Mouse (Mus musculus): ENCODE measurements at regions not wholly inside any gene's neighbourhood (a gene's known extent, or its start where the extent isn't known, plus 50 kb on each side); places are given as distances from the start of the nearest gene placed in this dataset.

DNA sequence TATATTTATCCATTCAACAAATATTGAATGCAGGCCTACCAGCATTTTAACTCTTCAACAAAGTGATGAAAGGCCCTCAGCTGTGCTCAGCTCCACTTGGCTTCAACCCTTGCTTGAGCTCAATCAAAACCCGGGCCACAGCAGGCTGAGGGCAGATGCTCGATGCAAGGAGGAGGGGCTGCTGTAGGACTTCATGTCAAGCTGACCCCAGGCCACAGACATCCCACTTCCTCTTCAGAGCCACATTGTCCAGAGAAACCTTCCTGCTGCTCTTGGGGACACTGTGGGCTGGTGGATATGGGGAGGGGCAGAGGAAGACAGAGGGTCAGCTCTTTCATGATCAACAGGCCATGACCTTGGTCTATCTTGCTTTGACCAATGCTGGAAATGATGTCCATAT is 299.7 kb downstream of the Bcl11a start:
- DNase-seq (ENCODE audit: low spot score in 2 of 2) = no peak

DNA sequence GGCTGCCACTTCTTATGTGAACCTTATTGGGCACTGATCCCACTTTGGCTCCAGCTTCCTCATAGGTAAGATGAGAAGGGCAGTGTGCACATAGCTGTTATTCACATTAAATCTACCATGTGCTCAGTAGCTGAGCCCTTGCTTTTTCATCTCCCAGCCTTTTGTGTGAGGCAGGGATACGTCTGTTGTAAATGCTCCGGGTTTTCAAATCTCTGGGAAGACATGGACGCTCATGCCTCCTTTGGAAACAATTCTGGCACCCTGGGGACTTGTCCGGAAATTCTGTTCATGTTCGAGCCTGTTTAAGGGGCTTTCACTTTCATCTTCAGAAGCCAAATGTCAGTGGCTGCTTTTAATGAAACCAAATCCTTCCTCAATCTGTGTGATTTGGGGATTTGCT is 312.7 kb downstream of the Bcl11a start:
- DNase-seq (ENCODE audit: low spot score in 2 of 2) = no peak

DNA sequence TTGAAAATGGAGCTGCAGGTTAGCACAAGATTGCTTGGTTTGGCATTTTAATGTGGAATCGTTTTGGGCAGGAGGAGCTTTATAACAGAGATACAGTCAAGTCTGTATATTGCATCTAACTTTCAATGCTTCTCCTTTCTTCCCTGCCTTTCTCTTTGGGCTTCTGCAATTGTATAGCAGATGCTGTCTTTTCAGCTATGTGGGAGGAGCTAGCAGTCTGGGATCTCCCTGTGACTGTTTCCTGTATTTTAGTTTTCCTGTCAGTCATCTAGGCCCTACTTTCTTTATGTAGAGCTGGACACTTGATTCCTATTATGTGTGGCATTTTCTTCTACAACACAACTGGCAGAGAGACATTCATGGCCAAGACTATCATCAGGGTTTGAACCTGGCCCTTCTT is 313.5 kb downstream of the Bcl11a start:
- no peak for DNase-seq (ENCODE audit: low spot score in 2 of 2)

DNA sequence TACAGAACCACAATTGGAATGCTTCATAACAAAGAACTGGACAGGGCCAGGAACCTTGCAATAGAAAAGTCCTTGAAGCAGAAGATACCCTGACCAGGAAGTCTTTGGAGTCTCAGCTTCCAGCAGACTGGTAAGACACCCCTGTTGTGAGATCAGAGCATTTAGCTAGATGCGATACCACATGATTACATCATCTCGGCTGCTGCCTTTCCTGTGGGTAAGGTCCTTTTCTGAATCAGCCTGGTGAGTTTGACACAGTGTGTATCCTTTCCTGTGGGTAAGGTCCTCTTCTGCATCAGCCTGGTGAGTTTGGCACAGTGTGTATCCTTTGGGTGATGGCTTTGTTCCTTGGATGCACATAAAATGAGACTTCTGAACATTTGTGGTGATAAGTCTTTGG is 317.6 kb downstream of the Bcl11a start:
- DNase-seq (ENCODE audit: low spot score in 2 of 2) = no peak

DNA sequence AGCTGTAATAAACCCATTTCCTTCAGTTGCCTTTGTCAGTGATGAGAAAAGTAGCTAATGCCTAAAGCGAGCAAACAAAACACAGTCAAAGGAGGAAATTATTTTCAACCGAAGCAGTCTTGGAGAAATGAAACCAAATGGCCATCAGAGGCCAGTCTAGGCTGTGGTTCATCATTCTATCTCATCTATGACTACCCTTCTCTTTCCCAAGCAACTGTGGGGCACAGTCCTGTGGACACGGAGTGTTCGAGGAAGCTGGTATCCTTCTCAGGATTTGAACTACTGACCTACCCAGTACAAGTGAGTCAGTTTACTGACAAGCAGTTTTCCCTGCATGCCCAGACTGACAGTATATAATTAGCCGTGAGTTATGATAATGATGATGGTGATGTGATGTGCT is 319.1 kb downstream of the Bcl11a start:
- no peak for DNase-seq (ENCODE audit: low spot score in 2 of 2)

DNA sequence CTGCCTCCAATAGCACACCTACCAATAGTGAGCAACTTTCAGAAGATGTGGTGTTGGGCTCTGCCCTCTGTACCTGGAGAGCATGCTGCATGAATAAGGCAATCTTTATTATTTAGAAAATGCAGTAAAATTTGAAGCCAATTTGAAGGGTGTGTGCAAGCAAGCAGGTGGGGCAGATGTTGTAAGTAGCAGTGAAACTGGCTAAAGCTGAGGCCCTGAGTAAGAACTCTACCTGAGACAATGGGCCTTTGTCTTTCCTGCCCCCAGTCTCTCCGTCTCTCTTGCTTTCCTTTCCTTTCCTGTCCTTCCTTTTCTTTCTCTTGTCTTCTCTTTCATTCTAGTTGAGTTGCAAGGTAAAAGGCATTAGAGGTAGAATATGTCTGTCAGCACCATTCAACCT is 319.9 kb downstream of the Bcl11a start:
- no peak for DNase-seq (ENCODE audit: low spot score in 2 of 2)

DNA sequence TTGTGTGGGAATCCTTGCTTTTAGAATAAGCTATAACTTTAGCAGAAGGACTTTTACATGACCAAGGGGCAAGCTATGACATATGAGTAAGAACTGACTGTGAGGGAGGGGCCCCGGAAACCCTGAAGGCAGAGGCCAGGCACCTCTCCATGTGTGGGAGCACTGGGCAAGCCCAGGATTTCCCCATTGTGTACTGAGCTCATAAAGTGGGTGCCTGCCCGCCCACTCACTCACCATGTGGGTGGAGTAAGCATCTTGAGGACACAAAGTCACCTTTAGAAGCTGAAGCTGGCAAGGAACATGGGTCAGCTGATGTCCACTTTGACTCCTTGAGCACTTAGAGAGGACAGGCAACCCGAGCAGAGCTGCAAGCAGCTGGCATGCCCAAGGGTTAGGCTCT is 323.3 kb downstream of the Bcl11a start:
- DNase-seq (ENCODE audit: low spot score in 2 of 2) = no peak

DNA sequence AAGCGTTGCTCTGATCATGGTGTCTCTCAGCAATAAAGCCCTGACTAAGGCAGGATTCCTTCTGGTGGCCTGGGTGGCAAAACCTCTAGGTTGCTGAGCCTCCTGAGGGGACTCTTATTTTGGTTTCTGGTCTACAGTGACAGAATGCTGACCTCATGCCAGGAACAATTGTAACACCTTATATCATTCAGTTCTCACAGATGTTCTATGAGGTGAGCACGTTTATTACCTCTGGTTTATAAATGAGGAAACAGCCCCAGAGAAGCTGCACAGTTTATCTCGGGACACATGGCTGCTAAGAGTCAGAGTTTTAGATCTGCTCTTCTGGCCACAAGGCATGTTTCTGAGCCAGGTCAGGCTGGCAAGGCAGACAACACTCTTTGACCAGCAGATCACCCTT is 324.3 kb downstream of the Bcl11a start:
- no peak for DNase-seq (ENCODE audit: low spot score in 2 of 2)

DNA sequence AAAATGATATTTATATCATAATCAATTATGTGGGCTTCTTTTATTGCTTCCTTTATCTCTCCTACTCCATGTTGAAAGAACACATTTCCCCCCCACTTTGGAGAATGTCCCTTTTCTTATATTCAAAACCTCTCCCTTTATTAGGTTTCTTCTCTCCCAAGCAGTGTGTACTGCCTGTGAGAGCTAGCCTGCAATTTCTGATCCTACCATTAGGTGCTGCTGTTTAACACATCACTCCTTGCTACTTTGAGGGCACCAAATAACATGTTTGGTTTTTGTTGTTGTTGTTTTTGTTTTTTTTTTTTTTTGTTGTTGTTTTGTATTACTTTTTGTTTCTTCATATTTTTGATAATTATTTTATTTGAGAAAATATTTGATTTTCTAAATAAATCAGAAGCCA is 336.9 kb downstream of the Bcl11a start:
- no peak for DNase-seq (ENCODE audit: low spot score in 2 of 2)

DNA sequence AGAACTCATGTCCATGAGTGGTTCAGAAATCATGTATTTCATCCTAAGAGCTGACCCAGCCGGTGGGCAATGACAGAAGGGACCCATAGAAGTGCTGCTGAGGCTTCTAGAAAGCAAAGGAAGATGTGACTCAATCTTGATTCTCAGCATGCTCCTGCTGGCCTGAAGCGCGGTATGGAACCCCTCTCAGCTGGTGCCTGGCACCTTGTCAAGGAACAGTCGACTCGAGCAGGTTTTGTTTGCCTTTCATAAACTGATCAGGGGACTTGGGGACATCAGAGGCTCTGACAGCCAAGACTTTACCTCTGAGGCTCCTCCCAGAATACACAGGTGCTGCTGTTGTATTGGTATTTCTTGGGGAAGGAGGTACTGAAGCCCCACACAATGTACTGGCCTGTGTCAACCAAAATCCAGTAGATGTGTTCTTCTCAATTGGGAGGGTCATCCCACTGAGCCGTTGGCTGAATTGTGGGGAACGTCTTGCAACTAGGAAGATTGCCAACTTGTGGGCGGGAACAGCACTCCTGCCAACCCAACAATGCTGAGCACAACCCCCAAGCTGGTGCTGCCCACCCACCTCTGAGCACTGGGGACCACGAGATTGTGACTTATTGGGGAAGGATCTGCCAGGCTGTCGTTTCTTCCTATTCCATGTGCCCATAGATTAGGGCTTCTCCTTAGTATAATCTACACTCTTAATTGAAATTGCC is 344.4 kb downstream of the Bcl11a start:
- no peak for DNase-seq (ENCODE audit: low spot score in 2 of 2)

DNA sequence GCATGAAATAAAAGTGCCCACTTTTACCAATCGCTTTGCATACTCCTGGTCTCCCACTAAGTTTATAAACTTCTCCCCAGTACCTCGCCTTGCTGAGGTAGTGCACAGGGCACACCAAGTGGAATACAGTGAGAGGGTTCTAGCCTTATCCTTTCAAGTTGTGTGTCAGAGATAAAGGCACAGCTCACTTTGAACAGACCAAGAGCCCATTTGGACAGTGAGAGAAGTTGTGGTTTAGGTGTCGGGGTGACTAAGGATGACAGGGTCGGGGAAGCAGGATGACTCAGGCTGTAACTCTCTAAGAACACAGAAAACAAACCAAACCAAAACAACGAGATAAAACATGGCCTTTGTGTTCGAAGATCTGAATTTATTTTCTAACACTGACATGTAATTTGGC is 345.4 kb downstream of the Bcl11a start:
- no peak for DNase-seq (ENCODE audit: low spot score in 2 of 2)

DNA sequence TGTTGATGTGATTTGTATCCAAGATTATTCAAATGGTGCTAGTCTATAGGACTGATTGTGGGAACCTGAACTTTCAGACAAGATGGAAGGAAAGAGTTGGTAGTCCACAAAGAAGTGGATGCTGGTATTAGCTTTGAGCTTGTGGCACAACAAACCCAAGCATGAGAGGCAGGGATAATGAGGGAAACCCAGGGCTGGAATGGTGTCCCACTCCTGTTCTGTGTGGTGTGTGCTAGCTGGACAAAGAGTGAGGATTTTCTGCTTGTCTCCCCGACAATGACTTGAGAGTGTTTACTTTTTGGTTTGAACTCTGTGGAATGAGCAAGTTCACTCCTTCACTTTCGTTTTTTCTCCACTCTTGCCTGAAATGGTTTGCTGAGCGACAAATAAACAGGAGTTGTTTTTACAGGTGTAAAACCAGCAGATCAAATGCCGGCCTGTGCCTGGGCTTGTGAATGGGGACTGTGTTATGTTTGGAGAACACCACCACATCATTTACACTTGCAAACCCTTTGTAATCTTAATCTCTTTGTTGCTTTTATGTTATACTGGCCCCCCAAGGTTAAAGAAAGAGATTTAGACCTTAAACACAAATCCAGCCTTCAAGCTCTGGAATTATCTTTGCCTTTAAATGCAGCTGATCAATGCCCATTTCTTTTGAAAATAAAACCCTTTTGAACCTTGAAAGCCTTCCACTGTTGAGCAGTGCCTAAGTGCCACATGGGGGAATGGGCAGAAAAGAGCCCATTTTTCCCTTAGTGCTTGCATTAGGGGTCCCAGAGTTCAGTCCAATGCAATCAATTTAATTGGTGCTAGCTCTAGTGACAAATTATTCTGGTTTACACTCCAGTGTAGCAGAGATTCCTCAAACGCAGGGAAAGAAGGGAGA is 349.4 kb downstream of the Bcl11a start:
- DNase-seq (ENCODE audit: low spot score in 2 of 2) = no peak

DNA sequence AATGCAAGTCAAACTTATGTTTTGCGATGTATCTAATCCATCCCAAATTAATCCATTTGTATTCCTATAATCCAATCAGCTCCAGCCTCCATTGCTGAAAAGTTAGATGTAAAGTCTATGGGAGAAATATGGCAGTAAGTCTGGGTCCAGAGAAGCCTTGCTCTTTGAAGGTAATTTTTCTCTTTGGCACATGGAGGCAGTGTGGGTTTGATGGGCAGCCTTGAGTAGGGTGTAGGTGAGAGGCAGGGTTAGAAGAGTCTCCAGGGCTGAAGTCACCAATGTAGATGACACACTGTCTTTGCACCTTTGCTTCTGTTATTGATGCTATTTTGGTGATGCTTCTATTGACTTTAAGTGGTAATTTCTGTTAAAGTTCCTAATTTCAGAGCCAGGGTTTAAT is 370.8 kb downstream of the Bcl11a start:
- DNase-seq (ENCODE audit: low spot score in 2 of 2) = no peak

DNA sequence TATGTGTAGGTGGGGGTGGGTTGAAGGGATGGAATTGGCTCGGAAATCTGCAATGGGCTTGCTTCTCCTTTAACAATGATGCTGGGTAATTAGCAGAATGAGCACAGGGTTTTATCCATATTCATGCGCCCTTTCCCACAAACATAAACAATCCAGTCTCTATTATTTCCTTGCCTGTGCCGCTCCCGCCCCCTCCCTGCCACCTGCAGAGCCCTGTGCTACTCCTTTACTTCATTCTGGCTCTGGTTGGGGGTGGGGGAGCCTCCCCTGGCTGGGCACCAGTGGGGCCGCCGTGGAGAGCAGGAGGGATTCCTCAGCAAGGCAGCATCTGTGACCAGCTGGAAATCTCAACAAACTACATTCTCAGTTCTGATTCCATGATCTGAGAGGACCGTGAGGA is 374.4 kb downstream of the Bcl11a start:
- DNase-seq (ENCODE audit: low spot score in 2 of 2) = no peak

DNA sequence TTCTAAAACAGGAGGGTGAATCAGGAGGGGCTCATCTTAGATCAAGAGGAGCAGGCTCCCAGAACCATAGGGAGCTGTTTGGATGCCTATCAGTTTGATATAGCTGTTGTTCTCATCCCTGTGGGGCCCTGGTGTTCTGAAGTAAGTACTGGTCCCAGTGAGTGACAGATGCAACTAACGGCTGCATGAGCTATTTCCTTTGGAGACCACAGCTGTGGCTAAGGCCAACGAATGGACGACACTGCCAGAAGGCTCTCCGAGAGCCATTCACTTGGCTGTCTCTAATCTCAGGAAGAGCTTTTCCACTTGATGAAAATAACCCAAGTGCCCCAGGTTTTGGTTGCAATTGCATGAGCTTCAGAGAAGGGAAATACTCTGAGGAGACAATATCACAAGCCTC is 386.8 kb downstream of the Bcl11a start:
- no peak for DNase-seq (ENCODE audit: low spot score in 2 of 2)

DNA sequence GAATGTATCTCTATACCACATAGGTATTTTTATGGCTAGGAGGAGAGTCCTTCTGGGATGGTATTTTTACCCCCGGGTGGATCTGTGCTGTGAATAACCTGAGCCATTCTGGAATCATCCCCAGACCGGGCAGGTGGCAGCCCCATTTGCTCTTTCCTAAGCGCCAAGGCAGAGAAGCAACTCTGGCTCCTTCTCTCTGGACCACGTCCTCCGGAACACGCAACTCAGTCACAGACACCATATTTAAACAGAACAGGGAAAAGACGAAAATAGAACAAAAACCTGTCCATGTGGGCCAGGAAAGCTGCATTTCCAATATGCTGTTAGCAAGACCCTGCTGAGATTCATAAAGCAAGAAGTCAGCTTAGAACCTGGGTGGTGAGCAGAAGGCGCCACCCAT is 389.6 kb downstream of the Bcl11a start:
- no peak for DNase-seq (ENCODE audit: low spot score in 2 of 2)

DNA sequence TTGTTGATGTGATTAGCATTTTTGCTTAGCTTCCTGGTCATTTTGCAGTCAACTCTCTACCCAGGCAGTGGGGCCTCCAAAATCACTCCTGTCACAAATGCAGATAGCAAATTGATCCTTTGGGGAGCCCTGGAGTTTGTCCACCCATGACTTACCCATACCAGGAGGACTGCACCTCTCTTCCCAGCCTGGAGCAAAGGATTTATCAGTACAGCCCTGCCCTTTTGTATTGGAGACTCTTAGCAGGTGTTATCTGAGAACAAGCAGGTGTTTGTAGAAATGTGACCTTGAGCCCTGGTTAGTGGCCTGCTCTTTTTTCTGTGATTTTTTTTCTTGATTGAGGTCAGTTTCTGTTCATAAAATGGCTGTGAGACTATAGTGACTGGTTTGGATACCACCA is 392.6 kb downstream of the Bcl11a start:
- no peak for DNase-seq (ENCODE audit: low spot score in 2 of 2)

DNA sequence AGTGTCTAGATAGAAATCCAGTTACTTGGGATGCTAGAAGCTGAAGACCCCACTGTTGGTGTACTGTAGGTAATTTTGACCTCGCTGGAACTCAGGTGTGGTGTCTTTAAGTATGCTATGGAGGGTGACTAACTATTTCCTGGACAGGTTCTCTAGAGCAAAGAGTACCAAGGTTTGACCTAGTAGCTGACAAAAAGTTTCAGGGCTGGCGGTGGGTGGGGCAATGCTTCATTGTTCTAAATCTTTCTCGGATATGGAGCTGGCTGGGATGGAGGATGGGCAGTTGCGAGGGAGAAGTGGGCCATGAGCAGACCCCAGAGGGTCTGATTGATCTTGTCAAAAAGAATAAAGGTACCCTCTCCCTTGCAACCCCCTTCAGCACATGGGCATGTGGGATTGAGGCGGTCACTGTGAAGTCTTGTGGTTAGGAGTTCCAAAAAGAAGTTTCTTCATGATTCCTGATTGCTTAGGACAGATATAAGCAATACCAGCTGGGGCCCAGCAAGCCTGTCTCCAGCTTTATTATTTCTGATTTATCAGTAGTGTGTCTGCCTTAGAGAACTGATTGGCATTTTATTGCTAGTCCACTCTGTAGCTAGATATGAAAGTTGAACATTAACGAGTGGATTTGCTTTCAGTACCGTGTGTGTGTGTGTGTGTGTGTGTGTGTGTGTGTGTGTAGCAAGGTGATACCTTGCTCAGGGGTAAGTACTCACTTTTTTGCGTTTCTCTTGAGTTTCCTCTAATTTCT is 394.9 kb downstream of the Bcl11a start:
- DNase-seq (ENCODE audit: low spot score in 2 of 2) = no peak

DNA sequence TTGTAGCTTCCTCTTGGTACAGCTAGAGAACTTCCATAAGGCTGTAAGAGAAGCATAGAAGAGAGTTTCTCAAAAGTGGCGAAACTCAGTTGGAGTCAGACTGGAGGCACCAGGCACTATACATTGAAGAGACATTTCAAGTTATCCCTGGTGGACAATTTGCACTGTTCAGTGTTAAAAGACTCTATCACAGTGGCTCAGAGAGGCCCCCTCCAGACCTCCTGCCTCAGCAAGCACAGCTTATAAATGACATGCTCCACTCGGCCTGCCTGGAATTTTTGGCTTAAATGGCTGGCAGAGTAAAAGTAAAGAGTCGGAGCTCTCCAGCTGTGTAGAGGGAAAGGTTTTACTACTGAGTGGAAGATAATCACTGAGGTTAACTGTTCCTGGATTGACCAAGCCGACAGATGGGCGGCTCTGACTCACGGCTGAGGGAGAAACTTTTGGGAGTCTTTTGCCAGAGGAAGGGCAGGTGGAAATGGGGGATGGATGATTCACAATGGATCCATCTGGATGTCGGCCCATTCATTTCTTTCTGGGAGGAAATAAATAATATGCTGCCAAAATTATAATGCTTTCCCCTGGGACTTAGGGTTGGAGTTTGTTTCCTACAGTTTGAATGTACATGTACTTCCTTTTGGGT is 395.6 kb downstream of the Bcl11a start:
- no peak for DNase-seq (ENCODE audit: low spot score in 2 of 2)

DNA sequence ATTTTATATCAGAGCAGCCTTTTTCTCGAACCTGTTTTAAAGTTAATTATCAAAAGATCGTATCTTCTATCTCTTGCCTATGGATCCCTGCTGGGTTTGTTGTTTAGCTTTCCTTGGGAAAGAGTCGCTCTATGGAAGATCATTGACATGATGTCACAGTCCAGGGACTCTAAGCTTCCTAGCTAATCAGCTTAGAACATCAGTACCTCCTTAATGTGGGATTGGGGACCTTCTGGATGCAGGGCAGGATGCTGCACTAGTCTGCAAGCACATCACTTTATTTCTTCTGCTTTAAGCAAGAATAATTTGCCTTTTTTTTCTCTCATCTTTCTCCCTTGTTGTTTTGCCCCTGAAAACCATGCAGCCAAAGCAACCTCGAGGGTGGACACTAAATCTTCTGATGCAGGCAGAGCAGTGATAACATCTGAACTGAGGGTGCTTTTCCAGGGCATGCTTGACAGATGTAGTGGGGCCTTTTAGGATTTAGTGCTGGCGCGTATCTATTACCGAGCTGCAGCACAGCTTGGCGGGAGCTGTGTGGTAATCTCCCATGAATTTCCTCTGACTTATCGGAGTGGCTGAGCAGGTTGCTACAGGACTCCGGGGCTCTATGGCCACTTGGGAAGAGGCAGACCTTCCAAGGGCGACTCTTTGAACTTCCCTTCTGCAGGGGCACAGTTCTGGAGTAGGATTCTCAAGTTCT is 425.0 kb downstream of the Bcl11a start:
- no peak for DNase-seq (ENCODE audit: low spot score in 2 of 2)

DNA sequence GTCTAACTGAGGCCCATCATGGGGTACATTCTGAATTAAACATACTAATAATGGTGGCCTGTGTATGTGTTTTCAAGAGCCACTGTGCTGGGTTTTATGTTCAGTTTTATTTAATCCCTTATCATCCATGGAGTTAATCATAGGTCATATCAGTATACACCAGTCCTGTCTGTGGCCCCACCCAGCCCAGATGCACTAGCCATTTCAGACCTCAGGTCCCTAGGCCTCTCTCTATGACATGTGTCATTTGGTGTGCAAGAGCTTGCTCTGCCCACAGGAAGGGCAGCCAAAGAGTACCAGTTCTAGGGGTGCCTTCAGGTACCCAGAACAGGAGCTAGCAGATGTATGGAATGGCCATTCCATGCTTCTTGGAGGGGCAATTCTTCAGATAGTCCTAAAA is 437.7 kb downstream of the Bcl11a start:
- no peak for DNase-seq (ENCODE audit: low spot score in 2 of 2)

DNA sequence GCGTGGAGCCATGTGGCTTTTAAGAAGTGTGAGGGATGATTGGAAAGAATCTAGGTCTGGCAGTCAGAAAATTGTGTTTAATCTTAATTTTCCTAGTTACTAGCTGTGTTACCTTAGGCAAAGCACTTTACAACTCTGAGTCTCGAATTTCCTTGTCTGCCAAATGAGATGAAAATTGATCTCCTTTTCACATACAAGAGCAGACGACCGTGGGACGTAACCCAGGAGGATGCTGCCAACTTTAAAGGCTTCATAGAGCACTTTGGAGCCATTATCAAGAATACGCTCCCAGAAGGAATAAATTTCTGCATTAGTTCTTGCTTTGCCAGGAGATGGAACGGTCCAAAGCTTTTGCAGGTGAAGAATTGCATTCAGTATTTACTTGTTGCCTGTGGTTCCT is 457.6 kb downstream of the Bcl11a start:
- no peak for DNase-seq (ENCODE audit: low spot score in 2 of 2)
